Mouse (Mus musculus) spleen, postnatal 10 days (tissue): Measurements from ENCODE around the gene AI837181.

Experiments
- DNase-seq, 2 experiments: peaks; one replicate each; pipeline ENCODE4 v3.0.0; 2021 to 2022; ENCODE audit warnings: low spot score in 2 of 2

Gene AI837181

DNA sequence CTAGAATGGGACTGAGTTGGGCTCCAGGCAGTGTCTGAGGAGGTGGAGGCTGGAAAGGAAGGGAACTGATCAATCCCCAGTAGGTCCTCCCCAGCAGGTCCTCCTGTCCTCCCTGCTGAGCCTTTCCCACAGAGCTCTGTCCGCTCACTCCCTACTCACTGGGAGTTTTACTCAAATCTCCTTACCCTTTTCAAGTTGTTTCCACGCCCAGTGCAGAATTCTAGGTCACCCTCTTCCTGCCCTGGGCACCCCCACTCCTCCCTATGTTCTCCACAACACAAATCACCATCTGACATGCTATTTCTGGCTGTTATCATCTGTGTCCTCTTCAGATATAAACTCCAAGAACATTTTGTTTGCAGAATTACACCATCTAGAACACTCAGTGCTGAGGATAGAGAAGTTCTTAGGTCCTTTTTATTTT, 10.4 kb upstream of the AI837181 start:
- DNase-seq, result no peak

DNA sequence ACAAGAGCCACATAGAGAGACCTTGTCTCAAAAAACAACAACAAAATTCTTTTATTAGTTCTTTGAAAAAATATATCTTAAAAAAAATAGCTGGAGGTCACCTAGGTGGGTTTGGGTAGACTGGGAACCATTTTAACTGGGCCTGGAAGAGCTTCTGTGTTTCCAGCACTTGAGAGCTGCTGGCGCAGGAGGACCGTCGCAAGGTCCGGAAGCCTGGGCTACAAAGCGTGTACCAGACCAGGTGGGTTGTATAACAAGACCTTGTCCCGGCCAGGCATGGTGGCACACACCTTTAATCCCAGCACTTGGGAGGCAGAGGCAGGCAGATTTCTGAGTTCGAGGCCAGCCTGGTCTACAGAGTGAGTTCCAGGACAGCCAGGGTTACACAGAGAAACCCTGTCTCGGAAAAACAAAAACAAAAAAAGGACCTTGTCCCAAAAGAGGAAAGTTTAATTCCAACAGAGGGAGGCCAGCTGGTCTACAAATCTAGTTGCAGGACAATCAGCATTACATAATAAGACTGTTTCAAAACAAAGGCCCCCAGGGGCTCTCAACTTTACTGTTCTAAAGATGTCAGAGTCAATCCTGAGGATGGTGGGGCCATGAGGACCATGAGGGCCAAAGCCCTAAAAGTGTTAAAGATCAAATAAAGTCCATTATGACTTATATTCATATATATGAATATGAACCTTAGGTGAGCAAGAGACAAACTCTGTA, 6.0 kb upstream of the AI837181 start:
- DNase-seq, result no peak

DNA sequence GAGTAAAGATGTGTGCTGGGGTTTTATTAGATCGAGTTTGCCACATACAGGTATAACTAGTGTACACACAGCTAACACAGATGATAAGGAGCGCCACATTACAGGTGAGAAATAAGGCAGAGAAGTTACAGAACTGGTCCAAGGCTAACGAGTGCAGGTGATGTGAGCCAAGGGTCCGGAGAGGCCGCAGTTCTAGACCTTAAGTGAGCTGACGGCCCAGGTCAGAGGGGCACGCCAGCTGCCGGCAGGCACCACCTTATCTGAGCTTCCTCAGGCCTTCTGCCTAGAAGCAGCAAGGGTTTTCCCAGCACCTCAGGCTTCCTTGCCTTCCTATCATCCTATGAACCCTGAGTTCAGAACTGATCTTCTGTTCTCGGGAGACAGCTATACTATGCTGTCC, 5.3 kb upstream of the AI837181 start:
- no peak for DNase-seq

DNA sequence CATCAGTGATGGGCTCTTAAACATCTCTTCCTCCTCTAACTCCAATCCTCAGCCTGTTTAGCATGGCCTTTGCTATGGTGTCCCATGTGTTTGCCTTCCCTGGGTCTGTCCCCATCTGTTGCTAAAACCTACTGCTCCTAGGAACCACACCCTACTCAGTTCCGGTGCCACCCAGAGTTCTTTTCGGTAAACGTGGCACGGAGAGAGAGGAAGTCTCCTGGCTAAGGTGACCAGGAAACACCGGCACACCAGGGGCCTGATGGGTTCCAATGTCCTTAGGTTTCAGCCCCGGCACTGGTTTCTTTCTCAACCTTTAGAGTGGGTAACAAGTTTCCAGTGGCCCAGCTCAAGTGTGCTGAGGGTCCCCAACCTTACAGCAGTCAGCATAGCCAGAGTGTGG, 4.4 kb upstream of the AI837181 start:
- DNase-seq, result no peak

DNA sequence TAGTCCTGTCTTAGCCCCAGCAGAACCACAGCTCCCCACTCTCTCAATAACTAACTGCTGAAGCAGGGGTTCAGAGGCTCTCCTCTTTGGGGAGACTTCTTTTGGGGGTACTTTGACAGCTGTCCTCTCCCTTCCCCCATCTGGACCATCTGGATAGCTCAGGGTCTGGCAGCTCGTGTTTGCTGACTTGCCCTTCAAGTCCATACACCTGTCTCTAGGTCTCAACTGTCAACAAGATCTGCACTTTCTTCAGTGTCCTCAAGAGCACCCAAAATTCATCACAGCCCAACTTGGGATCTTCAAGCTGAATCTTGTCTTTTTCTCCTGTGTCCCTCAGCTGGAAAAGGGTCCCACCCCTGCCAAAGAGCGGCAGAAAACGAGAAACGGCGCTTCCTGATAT, 3.2 kb upstream of the AI837181 start:
- no peak for DNase-seq

DNA sequence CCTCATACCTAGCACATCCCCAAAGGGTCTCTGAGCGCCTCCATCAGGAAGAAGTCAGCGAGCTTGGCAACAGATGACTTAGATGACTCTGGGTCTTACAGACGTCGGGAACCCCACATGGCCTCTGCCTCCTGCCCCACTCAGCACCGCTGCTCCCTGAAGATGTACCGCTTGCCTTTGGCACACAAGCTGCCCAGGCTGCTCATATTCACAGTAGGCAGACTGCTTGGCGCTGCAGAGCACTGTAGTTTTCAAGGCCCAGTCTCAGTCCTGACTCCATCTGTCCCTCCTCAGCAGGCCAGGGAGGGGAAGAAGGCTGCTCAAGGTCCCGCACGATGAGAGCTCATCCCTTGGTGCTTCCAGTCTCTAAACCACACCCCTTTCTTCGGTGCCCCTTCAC, 2.7 kb upstream of the AI837181 start:
- no peak for DNase-seq

DNA sequence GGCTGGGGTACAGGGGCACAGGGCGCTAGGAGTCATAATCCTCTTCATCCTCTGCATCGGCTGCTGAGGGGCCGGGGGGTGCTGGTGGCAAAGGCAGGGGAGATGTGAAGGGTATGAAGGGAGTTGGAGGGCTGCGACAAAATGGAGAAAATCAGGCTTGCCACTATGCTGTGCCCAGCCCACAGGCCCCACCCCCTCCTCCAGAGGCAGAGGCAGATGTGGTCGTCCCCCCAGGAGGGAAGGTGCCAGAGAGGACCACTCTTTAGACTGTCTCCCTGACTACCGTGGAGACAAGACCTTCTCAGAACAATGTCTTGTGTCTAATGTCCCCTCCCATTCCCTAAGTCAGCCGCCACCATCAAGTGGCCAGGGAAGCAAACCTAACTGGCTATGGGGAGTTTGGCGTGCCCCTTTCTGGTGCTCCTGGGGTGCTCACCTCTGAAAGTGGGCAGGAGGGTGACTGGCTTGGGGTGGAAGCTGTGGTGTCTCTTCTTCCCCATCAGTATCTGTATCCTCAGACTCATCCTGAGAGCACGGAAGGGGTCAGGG, 2.0 kb upstream of the AI837181 start:
- no peak for DNase-seq

DNA sequence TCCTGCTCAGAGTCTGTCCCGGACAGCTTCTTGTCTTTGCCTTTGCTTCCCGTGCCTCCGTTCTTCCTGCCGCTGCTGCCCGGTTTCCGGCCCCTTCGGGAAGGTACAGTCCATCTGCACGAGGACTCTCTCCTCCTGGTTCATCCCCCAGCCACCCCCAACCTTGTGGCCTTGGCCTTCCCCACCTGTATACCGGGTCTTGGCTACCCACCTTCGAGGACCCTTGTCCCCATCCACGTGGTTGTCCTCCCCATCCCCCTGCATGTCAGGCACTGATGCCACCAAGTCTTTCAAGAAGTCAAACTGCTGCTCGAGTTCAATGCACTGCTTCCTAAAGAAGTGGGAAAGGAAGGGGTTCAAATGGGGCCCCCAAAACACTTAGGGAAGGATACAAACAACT, 1.4 kb upstream of the AI837181 start:
- DNase-seq, result no peak

DNA sequence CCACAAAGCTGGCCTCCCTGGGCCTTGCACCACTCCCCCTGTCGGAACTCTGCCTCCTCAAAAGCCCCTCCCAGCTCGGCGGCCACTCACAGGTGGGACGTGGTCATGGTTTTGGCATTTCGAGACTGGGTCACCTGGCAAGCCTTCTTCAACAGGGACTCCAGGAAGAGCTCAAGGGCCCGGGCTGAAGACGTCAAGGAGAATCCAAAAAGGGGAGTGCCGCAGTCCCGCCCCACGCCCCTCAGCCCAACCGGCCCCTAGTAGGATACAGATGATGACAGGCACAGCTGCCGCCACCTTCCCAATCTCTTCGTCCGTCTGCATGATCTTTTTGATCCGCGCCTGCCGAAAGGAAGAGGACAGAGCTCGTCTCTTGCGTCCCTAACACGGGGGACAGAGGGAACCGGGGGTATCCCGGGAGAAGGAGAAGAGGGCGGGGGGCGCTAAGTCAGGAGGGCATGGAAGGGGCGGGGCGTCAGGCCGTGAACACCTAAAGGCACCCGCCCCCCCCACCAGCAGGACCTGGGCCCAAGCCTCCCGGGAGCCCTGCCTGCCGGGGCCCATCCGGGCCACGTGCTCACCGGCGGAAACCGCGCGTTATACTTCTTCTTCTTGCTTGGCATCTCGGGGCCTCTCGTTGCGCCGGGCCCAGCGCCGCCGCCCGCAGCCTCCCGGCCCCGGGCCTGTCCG, 707 bp upstream of the AI837181 start:
- DNase-seq, result peak; percentile 70 to 79

DNA sequence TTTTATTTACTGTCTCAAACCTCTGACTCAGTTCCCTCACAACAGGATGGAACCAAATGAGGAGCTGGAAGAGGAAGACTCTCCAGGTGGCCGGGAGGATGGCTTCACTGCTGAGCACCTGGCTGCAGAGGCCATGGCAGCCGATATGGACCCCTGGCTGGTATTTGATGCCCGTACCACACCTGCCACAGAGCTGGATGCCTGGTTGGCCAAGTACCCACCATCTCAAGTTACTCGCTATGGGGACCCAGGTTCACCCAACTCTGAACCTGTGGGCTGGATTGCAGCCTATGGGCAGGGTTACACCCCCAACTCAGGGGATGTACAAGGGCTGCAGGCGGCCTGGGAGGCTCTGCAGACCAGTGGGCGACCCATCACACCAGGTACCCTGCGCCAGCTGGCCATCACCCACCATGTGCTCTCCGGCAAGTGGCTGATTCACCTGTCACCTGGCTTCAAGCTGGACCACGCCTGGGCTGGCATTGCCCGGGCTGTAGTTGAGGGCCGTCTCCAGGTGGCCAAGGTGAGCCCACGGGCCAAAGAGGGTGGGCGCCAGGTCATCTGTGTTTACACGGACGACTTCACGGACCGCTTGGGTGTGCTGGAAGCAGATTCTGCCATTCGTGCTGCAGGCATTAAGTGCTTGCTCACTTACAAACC, 1.1 kb downstream of the AI837181 start:
- no peak for DNase-seq

DNA sequence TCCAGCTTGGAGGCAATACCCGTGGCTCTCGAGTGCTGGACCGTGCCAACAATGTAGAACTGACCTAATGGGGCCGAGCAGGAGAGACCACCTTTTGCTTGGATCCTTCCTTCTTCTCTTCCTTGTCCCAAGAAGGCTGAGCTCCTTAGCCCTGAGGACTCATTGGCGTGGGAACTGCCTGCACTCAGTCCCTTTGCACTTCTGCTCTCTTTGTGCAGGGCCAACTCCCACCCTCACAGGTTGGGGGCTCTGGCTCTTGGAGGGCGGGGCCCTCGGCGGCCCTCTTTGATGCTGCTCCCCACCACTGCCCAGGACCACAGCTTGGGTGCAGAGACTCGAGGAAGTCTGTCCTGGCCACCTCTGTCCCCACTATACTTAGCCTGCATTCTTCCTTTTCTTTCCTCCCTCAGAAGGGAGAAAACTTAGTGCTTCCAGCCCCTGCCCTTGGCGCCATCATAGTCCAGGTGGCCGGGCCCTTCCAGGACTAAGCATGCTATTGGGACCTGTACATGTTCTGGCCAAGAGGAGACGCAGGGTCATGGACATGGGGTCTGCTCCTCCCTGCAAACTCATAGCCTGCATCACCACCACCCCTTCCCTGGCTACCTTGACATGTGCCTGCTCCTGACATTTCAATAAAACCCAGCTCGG, 1.8 kb downstream of the AI837181 start:
- no peak for DNase-seq

DNA sequence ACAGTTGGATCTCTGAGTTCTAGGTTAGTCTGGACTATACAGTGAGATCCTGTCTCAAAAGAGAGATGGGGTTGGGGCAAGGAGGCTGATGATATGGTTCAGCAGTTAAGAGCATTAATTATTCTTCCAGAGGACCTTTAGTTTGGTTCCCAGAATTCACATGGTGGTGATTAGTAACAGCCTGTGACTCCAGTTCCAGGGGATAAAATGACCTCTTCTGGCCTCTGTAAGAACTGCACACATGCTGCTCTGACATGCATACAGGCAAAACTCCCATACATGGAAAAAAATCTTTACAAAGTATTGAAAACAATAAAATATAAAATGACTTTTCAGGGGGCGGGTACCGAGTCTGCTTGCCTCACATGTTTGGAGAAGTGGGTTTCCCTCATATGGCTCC, 3.1 kb downstream of the AI837181 start:
- peak in 1 of 2 experiments; percentile 46 for DNase-seq

DNA sequence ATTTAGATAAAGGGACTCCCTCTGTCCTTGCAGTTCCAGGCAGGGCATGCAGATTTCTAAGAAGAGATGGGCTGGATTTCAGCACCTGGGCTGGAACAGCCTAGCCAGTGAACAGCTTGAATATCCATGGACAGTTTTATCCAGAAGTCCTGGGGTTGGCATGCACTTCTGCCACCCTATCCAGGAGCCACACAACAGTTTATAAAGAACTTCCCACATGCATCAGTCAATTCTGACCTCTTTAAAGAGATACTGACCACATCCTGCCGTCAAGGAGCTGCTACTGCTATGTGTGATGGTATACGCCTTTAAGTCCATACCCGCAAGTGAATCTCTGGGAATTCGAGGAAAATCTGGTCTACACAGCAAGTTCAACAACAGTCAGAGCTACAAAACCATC, 4.3 kb downstream of the AI837181 start:
- no peak for DNase-seq

DNA sequence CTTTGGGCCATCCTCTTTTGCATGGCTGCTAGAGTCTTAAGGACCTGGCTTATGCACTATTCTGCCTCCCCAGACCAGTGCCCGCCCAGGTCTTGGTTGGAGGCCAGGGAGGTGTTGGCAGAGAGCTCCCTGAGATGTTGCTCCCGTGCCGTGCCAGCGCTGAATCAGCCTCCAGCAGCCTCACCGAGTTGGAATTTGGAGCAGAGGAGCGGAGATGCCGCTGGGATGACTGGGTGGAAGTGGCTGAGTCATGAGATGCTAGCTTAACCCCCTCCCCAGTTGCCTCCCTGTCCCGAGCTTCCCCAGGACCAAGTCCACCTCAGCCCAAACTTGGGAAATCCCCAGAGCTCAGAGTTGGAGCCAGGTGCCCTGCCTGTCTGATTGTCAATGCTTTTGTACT, 4.9 kb downstream of the AI837181 start:
- no peak for DNase-seq

DNA sequence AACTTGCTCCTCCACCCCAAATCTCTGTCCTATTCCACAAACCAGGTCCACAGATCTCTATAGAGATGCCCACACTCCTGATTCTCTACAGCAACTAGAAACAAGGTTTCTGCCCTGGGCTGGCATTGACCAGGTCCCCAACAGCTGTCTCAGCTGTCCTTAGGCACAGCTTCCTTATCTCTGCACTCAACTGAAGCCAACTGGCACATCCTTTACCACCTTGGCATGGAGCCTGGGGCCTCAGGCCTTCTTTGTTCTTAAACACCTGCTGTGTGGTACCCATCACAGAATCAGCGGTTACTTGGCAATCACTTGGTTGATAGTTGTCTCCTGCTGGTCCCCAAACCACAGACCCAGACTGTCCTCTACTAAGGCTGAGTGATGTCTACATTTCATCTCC, 5.5 kb downstream of the AI837181 start:
- DNase-seq, result no peak

DNA sequence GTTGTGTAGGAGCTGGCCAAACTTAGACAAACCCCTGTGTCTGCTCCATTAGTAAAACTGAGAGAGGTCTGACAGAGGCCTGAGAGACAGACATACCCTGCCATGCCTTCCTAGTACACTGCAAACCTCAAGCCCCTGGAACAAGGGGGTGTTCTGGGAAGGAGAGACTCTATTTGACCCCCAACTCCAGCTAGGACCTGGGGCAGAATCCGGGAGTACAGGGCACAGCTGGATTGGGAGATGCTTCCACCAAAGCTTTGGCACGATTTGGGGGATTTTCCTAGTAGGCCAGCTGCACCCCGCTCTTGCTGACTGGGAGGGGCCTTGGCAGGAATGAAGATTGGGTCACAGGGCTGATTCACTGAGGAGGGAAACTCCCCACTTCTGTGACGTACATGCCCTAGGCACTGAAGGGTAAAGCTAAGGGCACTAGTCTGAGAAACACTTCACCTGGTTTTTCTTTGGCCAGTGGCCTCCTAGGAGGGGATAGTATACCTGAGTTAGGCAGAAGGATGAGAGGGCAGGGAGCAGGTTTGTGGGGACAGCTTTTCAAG, 7.0 kb downstream of the AI837181 start:
- DNase-seq, result no peak

DNA sequence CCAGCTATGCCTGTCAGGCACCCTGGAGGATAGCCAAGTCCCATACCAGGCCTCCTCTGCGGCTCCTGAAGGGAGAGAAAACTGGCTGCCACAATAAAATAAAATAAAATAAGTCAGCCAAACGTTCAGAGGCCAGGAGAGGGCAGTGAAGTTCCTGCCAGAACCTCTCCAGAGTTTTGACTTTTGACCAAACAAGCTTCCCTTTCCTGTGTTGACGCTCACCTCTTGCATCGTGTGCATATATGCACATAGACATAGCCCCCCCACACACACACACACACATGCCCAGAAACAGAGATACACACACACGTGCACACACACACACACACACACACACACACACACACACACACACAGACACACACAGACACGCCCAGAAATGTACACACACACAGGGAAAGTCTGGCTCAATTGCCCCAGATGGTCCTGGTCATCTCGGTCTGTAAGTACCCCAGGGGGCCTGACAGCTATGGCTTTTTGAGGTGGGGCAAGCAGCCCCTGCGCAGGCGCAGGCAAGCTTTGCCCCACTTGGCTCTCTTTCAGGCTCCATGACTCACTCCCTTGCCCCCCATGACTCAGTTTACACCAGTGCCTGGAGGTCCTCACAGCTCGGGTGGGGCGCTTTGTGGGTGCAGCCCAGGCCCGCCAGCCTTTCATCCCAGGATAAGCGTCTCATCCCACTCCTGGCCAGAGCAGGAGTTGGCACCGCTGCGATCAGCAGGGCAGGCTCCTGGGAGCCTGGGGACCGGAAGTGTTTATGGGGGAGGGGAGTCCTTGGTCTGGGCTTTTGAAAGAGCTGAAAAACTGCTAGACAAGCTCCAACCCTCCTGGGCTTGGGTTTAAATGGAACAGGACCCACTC, 8.3 kb downstream of the AI837181 start:
- DNase-seq, result peak in 1 of 2 experiments; percentile 54

DNA sequence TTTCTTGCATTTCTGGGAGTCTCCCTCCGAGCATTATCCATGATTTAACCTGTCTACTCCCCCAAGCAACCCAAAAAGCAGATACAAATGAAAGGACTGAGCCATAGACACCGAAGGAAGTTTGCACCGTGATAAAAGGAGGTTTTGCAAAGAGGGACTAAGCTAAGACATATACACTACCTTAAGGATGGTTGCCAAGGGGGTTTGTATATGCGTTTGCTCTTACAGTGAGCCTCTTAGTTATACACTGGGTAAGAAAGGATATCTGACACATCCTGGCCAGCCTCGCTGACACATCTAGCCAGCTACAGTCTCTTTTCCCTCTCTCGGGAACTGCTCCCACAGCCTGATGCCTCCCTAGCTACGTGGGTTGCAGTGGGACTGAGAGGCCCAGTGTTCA, 9.0 kb downstream of the AI837181 start:
- no peak for DNase-seq

DNA sequence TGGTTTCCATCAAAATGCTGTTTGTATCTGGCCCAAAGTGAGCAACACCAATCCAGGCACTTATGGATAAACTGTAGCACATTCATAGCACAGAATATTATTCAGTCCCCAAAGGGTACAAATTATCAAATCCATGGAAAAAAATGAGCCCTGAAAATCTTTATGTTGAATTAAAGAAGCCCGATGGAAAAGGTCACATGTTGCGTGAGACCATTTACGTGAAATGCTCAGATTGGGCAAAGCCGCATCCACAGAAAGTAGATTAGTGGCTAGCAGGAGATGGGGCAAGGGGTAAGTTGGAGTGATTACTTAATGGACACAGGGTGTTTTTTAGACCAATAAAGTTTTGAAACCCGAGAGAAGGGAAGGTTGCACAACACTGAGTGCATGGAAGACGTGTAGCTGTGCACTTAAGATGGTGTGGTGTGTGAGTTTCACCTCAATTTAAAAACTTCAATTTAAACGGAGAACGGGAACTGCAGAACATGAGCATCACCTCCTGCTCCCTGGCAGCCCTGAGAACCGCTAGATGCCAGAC, 19.5 kb downstream of the AI837181 start:
- no peak for DNase-seq

DNA sequence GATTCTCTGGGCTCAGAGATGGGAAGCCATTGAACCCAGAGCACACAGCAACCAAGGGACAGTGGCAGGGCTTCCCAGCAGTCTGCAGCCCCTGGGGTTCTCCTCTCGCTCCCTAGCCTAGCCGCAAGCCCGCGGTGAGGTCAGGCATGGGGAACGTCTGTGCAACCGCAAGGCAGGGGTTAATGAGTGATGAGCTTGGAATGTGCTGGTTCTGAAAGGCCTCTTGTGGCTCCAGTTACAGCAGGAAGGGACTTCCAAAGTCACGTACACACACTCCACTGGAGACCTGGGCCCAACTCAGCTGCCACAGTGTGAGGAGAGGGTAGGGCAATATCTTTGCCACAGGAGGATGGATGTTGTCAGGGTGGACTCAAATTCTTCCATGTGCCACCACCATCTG, 20.0 kb downstream of the AI837181 start:
- no peak for DNase-seq

DNA sequence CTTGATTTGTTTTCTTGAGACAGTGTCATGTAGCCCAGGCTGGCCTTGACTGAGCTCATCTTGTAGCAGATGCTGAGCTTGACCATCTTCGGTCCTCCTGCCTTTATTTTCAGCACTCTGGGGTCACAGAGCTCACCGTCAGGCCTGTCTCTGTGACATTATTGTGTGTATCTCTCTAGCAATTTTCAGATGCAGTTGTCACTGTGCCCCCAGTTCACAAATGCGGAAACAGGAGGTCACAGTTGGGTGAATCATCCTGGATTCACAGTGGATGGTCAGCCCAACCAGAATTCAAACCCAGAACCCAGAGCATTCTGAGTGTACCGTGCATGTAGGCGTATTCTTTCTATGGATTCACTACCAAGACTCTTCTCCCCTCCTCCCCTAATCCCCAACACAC, 20.8 kb downstream of the AI837181 start:
- DNase-seq, result no peak
